Mouse (Mus musculus) left cerebral cortex, postnatal 36 days (tissue): ENCODE results near the gene Commd1. TPM values are rescaled to one million over a fixed set of nuclear protein-coding genes. Genes with fewer than 3 reads are reported as not detected.

Source experiments
- DNase-seq, 2 experiments: peaks; one replicate each; pipeline ENCODE4 v3.0.0; 2021 to 2022; ENCODE audit warnings: low spot score in 2 of 2, mixed read lengths in 1 of 2
- intact Hi-C: fragments of 180-260 bp; cut with DNase I; formaldehyde crosslinking; loops from one replicate; pipeline ENCODE4 v1.15.1; 2025
- total RNA-seq, 2 experiments: library from RNA; stranded (reverse); gene quantifications; 2 replicates each; pipeline ENCODE4 v1.2.3; 2021

Commd1 gene
- total RNA-seq: 10 to 100 TPM; 38.8 to 44.6 TPM

GRCm38 (mm10) chr11:22981984-22982757 is at the start of gene Commd1, which contains the start of gene Gm28048:
TSS of gene Commd1 (minus strand) at chr11:22982382.
TSS of gene Gm28048 (minus strand) at chr11:22982090.
- intact Hi-C loops: loop anchor here (10.0 kb wide), 1 partner anchor 583 kb away; no protein-coding TSS in a partner anchor
- DNase-seq: peak; percentile 96 to 97

GRCm38 (mm10) chr11:23029399-23029798 is 47.2 kb upstream of the Commd1 start:
- intact Hi-C loops: no loop called here
- no peak for DNase-seq

- intact Hi-C loops: no loop called here
These were observed 46.8 kb upstream of the Commd1 start for GRCm38 (mm10) chr11:23028957-23029356.

GRCm38 (mm10) chr11:23024169-23024568 is 42.0 kb upstream of the Commd1 start:
- intact Hi-C loops: no loop called here

More at GRCm38 (mm10) chr11:23028957-23029356, 46.8 kb upstream of the Commd1 start:
- no peak for DNase-seq

GRCm38 (mm10) chr11:23023155-23023554 is 41.0 kb upstream of the Commd1 start:
- DNase-seq: no peak
- intact Hi-C loops: no loop called here

More at GRCm38 (mm10) chr11:23024169-23024568, 42.0 kb upstream of the Commd1 start:
- DNase-seq: no peak

GRCm38 (mm10) chr11:23020841-23021240 is 38.7 kb upstream of the Commd1 start:
- intact Hi-C loops: no loop called here

GRCm38 (mm10) chr11:23020116-23020770 is 38.1 kb upstream of the Commd1 start:
- intact Hi-C loops: no loop called here
- no peak for DNase-seq

More at GRCm38 (mm10) chr11:23020841-23021240, 38.7 kb upstream of the Commd1 start:
- DNase-seq: no peak

GRCm38 (mm10) chr11:23017943-23018342 is 35.8 kb upstream of the Commd1 start:
- no peak for DNase-seq
- intact Hi-C loops: no loop called here

- intact Hi-C loops: no loop called here
- DNase-seq: no peak
These were observed 32.8 kb upstream of the Commd1 start for GRCm38 (mm10) chr11:23014996-23015395.

- intact Hi-C loops: no loop called here
- DNase-seq: no peak
These were observed 31.6 kb upstream of the Commd1 start for GRCm38 (mm10) chr11:23013580-23014294.

GRCm38 (mm10) chr11:23013096-23013495 is 30.9 kb upstream of the Commd1 start:
- intact Hi-C loops: no loop called here
- DNase-seq: no peak

- intact Hi-C loops: loop anchor here (5.0 kb wide), 1 partner anchor 58 kb away; no protein-coding TSS in a partner anchor
- no peak for DNase-seq
These were observed 26.6 kb upstream of the Commd1 start for GRCm38 (mm10) chr11:23008824-23009200.

- DNase-seq: peak; percentile 78 to 84
- intact Hi-C loops: loop anchor here (5.0 kb wide), 1 partner anchor 59 kb away; no protein-coding TSS in a partner anchor
These were observed 26.1 kb upstream of the Commd1 start for GRCm38 (mm10) chr11:23008181-23008823.

- peak; percentile 66 to 75 for DNase-seq
- intact Hi-C loops: loop anchor here (1.0 to 5.0 kb wide), 2 partner anchors 60 to 248 kb away; no protein-coding TSS in a partner anchor
These were observed 25.4 kb upstream of the Commd1 start, which contains the start of gene Fam161a for GRCm38 (mm10) chr11:23007481-23008180. TSS of gene Fam161a (plus strand) at chr11:23007531.

GRCm38 (mm10) chr11:23007166-23007480 is 24.9 kb upstream of the Commd1 start:
- intact Hi-C loops: loop anchor here (1.0 to 5.0 kb wide), 2 partner anchors 60 to 248 kb away; no protein-coding TSS in a partner anchor
- no peak for DNase-seq

GRCm38 (mm10) chr11:23005276-23005675 is 23.1 kb upstream of the Commd1 start:
- intact Hi-C loops: loop anchor here (5.0 kb wide), 1 partner anchor 62 kb away; no protein-coding TSS in a partner anchor
- DNase-seq: no peak

GRCm38 (mm10) chr11:22998308-22998707 is 16.1 kb upstream of the Commd1 start:
- intact Hi-C loops: no loop called here
- no peak for DNase-seq

GRCm38 (mm10) chr11:22995461-22995860 is 13.3 kb upstream of the Commd1 start:
- no peak for DNase-seq
- intact Hi-C loops: no loop called here

- intact Hi-C loops: no loop called here
These were observed 12.1 kb upstream of the Commd1 start for GRCm38 (mm10) chr11:22994271-22994670.

More at GRCm38 (mm10) chr11:22994271-22994670, 12.1 kb upstream of the Commd1 start:
- no peak for DNase-seq
